Mouse (Mus musculus) mammary gland, adult 2 months (tissue): Measurements from ENCODE around the gene Trpm4. TPM values are rescaled to one million over a fixed set of nuclear protein-coding genes. Genes with fewer than 3 reads are reported as not detected.

ENCODE experiments used
- polyA plus RNA-seq: library from polyadenylated mRNA; depleted of rRNA; stranded (reverse); fragments of >200 nt; gene quantifications from 2 replicates; pipeline ENCODE4 v1.2.3, GENCODE M21; 2012; ENCODE audit warnings: low replicate concordance; rRNA removed

Trpm4 gene
- 30.5 and 38.2 TPM in 2 replicates for polyA plus RNA-seq

GRCm38 (mm10) chr7:45333431-45333982 is at the start of gene Trpm4:
Gene Trpm4, minus strand, starts transcription at chr7:45333780.

GRCm38 (mm10) chr7:45370475-45371311 is 37.1 kb upstream of the Trpm4 start, which contains the start of gene Lin7b:
Gene Lin7b, minus strand, starts transcription at chr7:45370583.

GRCm38 (mm10) chr7:45366652-45367019 is 33.1 kb upstream of the Trpm4 start, which contains the start of gene Ppfia3:
Gene Ppfia3, minus strand, starts transcription at chr7:45367019.

GRCm38 (mm10) chr7:45335056-45335455 is 1.5 kb upstream of the Trpm4 start, which contains the start of gene Hrc:
Gene Hrc, plus strand, starts transcription at chr7:45335290.

GRCm38 (mm10) chr7:45277136-45277760 is 56.3 kb downstream of the Trpm4 start, which contains the start of gene Slc6a21:
Gene Slc6a21, plus strand, starts transcription at chr7:45277513.

Other genes with a start within 250 kb of the Trpm4 start
- gene Rcn3, start 241.6 kb downstream of the Trpm4 start, polyA plus RNA-seq = 147 and 250 TPM in 2 replicates
- 251 and 271 TPM in 2 replicates for gene Fcgrt, start 229.9 kb downstream of the Trpm4 start, polyA plus RNA-seq
- gene Rps11, start 209.3 kb downstream of the Trpm4 start, polyA plus RNA-seq = 167 and 309 TPM in 2 replicates
- 1,471 and 2,886 TPM in 2 replicates for gene Rpl13a, start 205.0 kb downstream of the Trpm4 start, polyA plus RNA-seq
- 0.93 and 17.5 TPM in 2 replicates for gene Gm45713, start 197.5 kb downstream of the Trpm4 start, polyA plus RNA-seq
- gene Flt3l, start 197.3 kb downstream of the Trpm4 start, polyA plus RNA-seq = 166 and 183 TPM in 2 replicates
- 54.4 and 57.6 TPM in 2 replicates for gene Pih1d1, start 179.5 kb downstream of the Trpm4 start, polyA plus RNA-seq
- 53.8 and 90.5 TPM in 2 replicates for gene Aldh16a1, start 179.2 kb downstream of the Trpm4 start, polyA plus RNA-seq
- 0.13 and 0.24 TPM in 2 replicates for gene Slc17a7, start 169.8 kb downstream of the Trpm4 start, polyA plus RNA-seq
- gene Gfy, start 154.2 kb downstream of the Trpm4 start, polyA plus RNA-seq = not detected in 2 replicates
- gene Pth2, start 152.8 kb downstream of the Trpm4 start, polyA plus RNA-seq = not detected in 2 replicates
- gene Ccdc155, start 128.9 kb downstream of the Trpm4 start, polyA plus RNA-seq = 0.20 and 0.22 TPM in 2 replicates
- 23.3 and 27.6 TPM in 2 replicates for gene Dkkl1, start 121.6 kb downstream of the Trpm4 start, polyA plus RNA-seq
- 101 and 152 TPM in 2 replicates for gene Tead2, start 118.0 kb downstream of the Trpm4 start, polyA plus RNA-seq
- gene Cd37, start 94.7 kb downstream of the Trpm4 start, polyA plus RNA-seq = 279 and 619 TPM in 2 replicates
- gene Slc6a16, start 92.7 kb downstream of the Trpm4 start, polyA plus RNA-seq = 0.19 TPM in 1 of 2 replicates, not detected in the other
- gene Slc6a21, start 56.3 kb downstream of the Trpm4 start, polyA plus RNA-seq = 0.32 and 0.49 TPM in 2 replicates
- gene Hrc, start 1.5 kb upstream of the Trpm4 start, polyA plus RNA-seq = 0.06 and 44.9 TPM in 2 replicates
- 1.2 and 1.6 TPM in 2 replicates for gene Ppfia3, start 33.2 kb upstream of the Trpm4 start, polyA plus RNA-seq
- gene Lin7b, start 36.8 kb upstream of the Trpm4 start, polyA plus RNA-seq = 1.8 and 3.3 TPM in 2 replicates
- 247 and 258 TPM in 2 replicates for gene Snrnp70, start 62.0 kb upstream of the Trpm4 start, polyA plus RNA-seq
- gene Kcna7, start 71.9 kb upstream of the Trpm4 start, polyA plus RNA-seq = 0.63 and 29.9 TPM in 2 replicates
- gene Ntf5, start 79.9 kb upstream of the Trpm4 start, polyA plus RNA-seq = 2.5 and 3.1 TPM in 2 replicates
- gene Lhb, start 87.0 kb upstream of the Trpm4 start, polyA plus RNA-seq = 1.4 and 1.5 TPM in 2 replicates
- gene Gys1, start 101.1 kb upstream of the Trpm4 start, polyA plus RNA-seq = 137 and 248 TPM in 2 replicates
- gene Ruvbl2, start 104.3 kb upstream of the Trpm4 start, polyA plus RNA-seq = 51.4 and 66.8 TPM in 2 replicates
- gene Ftl1, start 126.1 kb upstream of the Trpm4 start, polyA plus RNA-seq = 3,321 and 4,005 TPM in 2 replicates
- 92.1 and 140 TPM in 2 replicates for gene Bax, start 133.1 kb upstream of the Trpm4 start, polyA plus RNA-seq
- 0.16 TPM in 1 of 2 replicates, not detected in the other for gene Tulp2, start 148.1 kb upstream of the Trpm4 start, polyA plus RNA-seq
- gene Gm45808, start 153.0 kb upstream of the Trpm4 start, polyA plus RNA-seq = 10.3 TPM in 1 of 2 replicates, not detected in the other
- gene Dhdh, start 155.0 kb upstream of the Trpm4 start, polyA plus RNA-seq = 15.8 and 23.4 TPM in 2 replicates
- gene Nucb1, start 176.6 kb upstream of the Trpm4 start, polyA plus RNA-seq = 431 and 432 TPM in 2 replicates
- gene Ppp1r15a, start 192.5 kb upstream of the Trpm4 start, polyA plus RNA-seq = 34.6 and 48.5 TPM in 2 replicates
- 29.9 and 34.7 TPM in 2 replicates for gene Plekha4, start 192.6 kb upstream of the Trpm4 start, polyA plus RNA-seq
- gene Hsd17b14, start 221.1 kb upstream of the Trpm4 start, polyA plus RNA-seq = 4.9 and 5.8 TPM in 2 replicates
- gene Bcat2, start 236.4 kb upstream of the Trpm4 start, polyA plus RNA-seq = 142 and 145 TPM in 2 replicates